Mouse (Mus musculus): Measurements from ENCODE around the gene Cxcl14. TPM values are rescaled to one million over a fixed set of nuclear protein-coding genes. Genes with fewer than 3 reads are reported as not detected.

Gene Cxcl14
- 1.0 and 2.1 TPM in 2 replicates for polyA plus RNA-seq (2015; fragmentation: Nextera tagmentation; extraction: Ambion mirVana)

- ATAC-seq (replicated peaks; ENCODE audit: insufficient number of reproducible peaks, insufficient read depth, low FRiP score, low read depth) = peak; percentile 53; the same call in 1 of the 2 replicates
- under 1% methylated on average over 68 of the region's 76 CpGs for WGBS
These were observed at the start of gene Cxcl14 for GRCm38 (mm10) chr13:56295943-56296658. Cxcl14 (minus strand) TSS chr13:56296551.

GRCm38 (mm10) chr13:56344355-56344754 lies 48.0 kb upstream of the Cxcl14 start:
- peaks cover 21% of the 10 kb centered on the region for H3K4me1 ChIP-seq (replicated peaks)
- WGBS = 82% methylated on average over 12 of the region's 12 CpGs

More at GRCm38 (mm10) chr13:56295943-56296658, at the start of gene Cxcl14:
- peak within 1 kb of the TSS; percentile 49 for H3K4me3 ChIP-seq
- no peaks in the 10 kb centered on the region for H3K36me3 ChIP-seq
- no peak within 1 kb of the TSS for H3K27ac ChIP-seq
- peak within 1 kb of the TSS; percentile 38; the same call in 1 of the 2 replicates for H3K9ac ChIP-seq
- H3K4me1 ChIP-seq (replicated peaks) = peaks cover 12% of the 10 kb centered on the region
- H3K4me2 ChIP-seq = peak within 1 kb of the TSS; percentile 85
- H3K27me3 ChIP-seq = peaks cover 85% of the 10 kb centered on the region
- no peaks in the 10 kb centered on the region for H3K9me3 ChIP-seq (replicated peaks)

GRCm38 (mm10) chr13:56342491-56342890 lies 46.1 kb upstream of the Cxcl14 start:
- no peak overlapping the region for H3K9ac ChIP-seq
- WGBS = 36% methylated on average over 10 of the region's 10 CpGs
- no peaks in the 10 kb centered on the region for H3K36me3 ChIP-seq
- ATAC-seq (replicated peaks; ENCODE audit: insufficient number of reproducible peaks, insufficient read depth, low FRiP score, low read depth) = no peak
- no peaks in the 10 kb centered on the region for H3K27me3 ChIP-seq
- peaks cover 22% of the 10 kb centered on the region for H3K4me1 ChIP-seq (replicated peaks)
- H3K9me3 ChIP-seq (replicated peaks) = no peaks in the 10 kb centered on the region
- H3K4me3 ChIP-seq = no peak overlapping the region
- no peak overlapping the region for H3K4me2 ChIP-seq
- H3K27ac ChIP-seq = no peak overlapping the region

More at GRCm38 (mm10) chr13:56344355-56344754, 48.0 kb upstream of the Cxcl14 start:
- Histone ChIP-seq H3K36me3 (no peaks in the 10 kb centered on the region), H3K4me2 (no peak overlapping the region), H3K27ac (no peak overlapping the region), H3K4me3 (no peak overlapping the region), H3K9ac (no peak overlapping the region), H3K9me3 (replicated peaks) (no peaks in the 10 kb centered on the region), H3K27me3 (no peaks in the 10 kb centered on the region)
- no peak for ATAC-seq (replicated peaks; ENCODE audit: insufficient number of reproducible peaks, insufficient read depth, low FRiP score, low read depth)

GRCm38 (mm10) chr13:56340513-56340912 lies 44.2 kb upstream of the Cxcl14 start:
- H3K27me3 ChIP-seq = no peaks in the 10 kb centered on the region
- H3K4me2 ChIP-seq = no peak overlapping the region
- WGBS = 41% methylated on average over 13 of the region's 13 CpGs
- H3K9ac ChIP-seq = no peak overlapping the region
- peak; percentile 65; the same call in 1 of the 2 replicates for ATAC-seq (replicated peaks; ENCODE audit: insufficient number of reproducible peaks, insufficient read depth, low FRiP score, low read depth)
- H3K36me3 ChIP-seq = no peaks in the 10 kb centered on the region
- H3K4me1 ChIP-seq (replicated peaks) = peaks cover 27% of the 10 kb centered on the region
- no peak overlapping the region for H3K4me3 ChIP-seq
- peak overlapping the region; percentile 5 for H3K27ac ChIP-seq
- no peaks in the 10 kb centered on the region for H3K9me3 ChIP-seq (replicated peaks)

GRCm38 (mm10) chr13:56339816-56340215 lies 43.5 kb upstream of the Cxcl14 start:
- Histone ChIP-seq H3K9ac (no peak overlapping the region), H3K27ac (0 out of 2 replicates have a peak overlapping the region, but pooled peaks have one; percentile 5), H3K9me3 (replicated peaks) (no peaks in the 10 kb centered on the region), H3K27me3 (no peaks in the 10 kb centered on the region), H3K4me1 (replicated peaks) (peaks cover 27% of the 10 kb centered on the region), H3K4me3 (no peak overlapping the region), H3K4me2 (no peak overlapping the region), H3K36me3 (no peaks in the 10 kb centered on the region)
- WGBS = 78% methylated on average over 8 of the region's 8 CpGs
- ATAC-seq (replicated peaks; ENCODE audit: insufficient number of reproducible peaks, insufficient read depth, low FRiP score, low read depth) = no peak

GRCm38 (mm10) chr13:56336982-56337381 lies 40.6 kb upstream of the Cxcl14 start:
- peaks cover 7% of the 10 kb centered on the region; the same call in 1 of the 2 replicates for H3K27me3 ChIP-seq
- no peaks in the 10 kb centered on the region for H3K9me3 ChIP-seq (replicated peaks)
- no peak overlapping the region for H3K4me3 ChIP-seq
- peak overlapping the region; percentile 80 for H3K27ac ChIP-seq
- 31% methylated on average over 8 of the region's 8 CpGs for WGBS
- no peaks in the 10 kb centered on the region for H3K36me3 ChIP-seq
- H3K9ac ChIP-seq = no peak overlapping the region
- H3K4me1 ChIP-seq (replicated peaks) = peaks cover 19% of the 10 kb centered on the region
- peak overlapping the region; percentile 43 for H3K4me2 ChIP-seq
- peak; percentile 69 for ATAC-seq (replicated peaks; ENCODE audit: insufficient number of reproducible peaks, insufficient read depth, low FRiP score, low read depth)

- Histone ChIP-seq H3K4me2 (no peak overlapping the region), H3K9ac (no peak overlapping the region), H3K27me3 (peaks cover 12% of the 10 kb centered on the region; the same call in 1 of the 2 replicates), H3K27ac (no peak overlapping the region), H3K4me1 (replicated peaks) (peaks cover 10% of the 10 kb centered on the region), H3K9me3 (replicated peaks) (no peaks in the 10 kb centered on the region), H3K4me3 (no peak overlapping the region), H3K36me3 (no peaks in the 10 kb centered on the region)
- no peak for ATAC-seq (replicated peaks; ENCODE audit: insufficient number of reproducible peaks, insufficient read depth, low FRiP score, low read depth)
- WGBS = 62% methylated on average over 10 of the region's 10 CpGs
These were observed 38.7 kb upstream of the Cxcl14 start for GRCm38 (mm10) chr13:56334802-56335690.

GRCm38 (mm10) chr13:56334236-56334635 lies 37.9 kb upstream of the Cxcl14 start:
- H3K27me3 ChIP-seq = peaks cover 14% of the 10 kb centered on the region; the same call in 1 of the 2 replicates
- no peak overlapping the region for H3K4me3 ChIP-seq
- WGBS = 80% methylated on average over 8 of the region's 8 CpGs
- H3K4me1 ChIP-seq (replicated peaks) = peaks cover 6% of the 10 kb centered on the region; the same call in 1 of the 2 replicates
- H3K4me2 ChIP-seq = no peak overlapping the region
- no peak overlapping the region for H3K9ac ChIP-seq
- no peak for ATAC-seq (replicated peaks; ENCODE audit: insufficient number of reproducible peaks, insufficient read depth, low FRiP score, low read depth)
- no peaks in the 10 kb centered on the region for H3K36me3 ChIP-seq
- H3K27ac ChIP-seq = no peak overlapping the region
- no peaks in the 10 kb centered on the region for H3K9me3 ChIP-seq (replicated peaks)

- peaks cover 3% of the 10 kb centered on the region; the same call in 1 of the 2 replicates for H3K4me1 ChIP-seq (replicated peaks)
- no peak overlapping the region for H3K9ac ChIP-seq
- no peak overlapping the region for H3K4me3 ChIP-seq
- no peak overlapping the region for H3K27ac ChIP-seq
- H3K9me3 ChIP-seq (replicated peaks) = no peaks in the 10 kb centered on the region
- ATAC-seq (replicated peaks; ENCODE audit: insufficient number of reproducible peaks, insufficient read depth, low FRiP score, low read depth) = no peak
- WGBS = 74% methylated on average over 6 of the region's 6 CpGs
- H3K36me3 ChIP-seq = no peaks in the 10 kb centered on the region
- peaks cover 14% of the 10 kb centered on the region for H3K27me3 ChIP-seq
- no peak overlapping the region for H3K4me2 ChIP-seq
These were observed 36.0 kb upstream of the Cxcl14 start for GRCm38 (mm10) chr13:56332356-56332755.

GRCm38 (mm10) chr13:56330603-56331455 lies 34.5 kb upstream of the Cxcl14 start:
- H3K9me3 ChIP-seq (replicated peaks) = no peaks in the 10 kb centered on the region
- H3K4me1 ChIP-seq (replicated peaks) = no peaks in the 10 kb centered on the region
- no peak overlapping the region for H3K4me3 ChIP-seq
- H3K4me2 ChIP-seq = no peak overlapping the region
- H3K9ac ChIP-seq = no peak overlapping the region
- no peak overlapping the region for H3K27ac ChIP-seq
- peaks cover 14% of the 10 kb centered on the region for H3K27me3 ChIP-seq
- 62% methylated on average over 10 of the region's 10 CpGs for WGBS
- no peaks in the 10 kb centered on the region for H3K36me3 ChIP-seq
- ATAC-seq (replicated peaks; ENCODE audit: insufficient number of reproducible peaks, insufficient read depth, low FRiP score, low read depth) = no peak

Measured in heart, embryonic 15.5 days (tissue).